Mouse (Mus musculus): Measurements from ENCODE around the gene Arhgef40. TPM values are rescaled to one million over a fixed set of nuclear protein-coding genes. Genes with fewer than 3 reads are reported as not detected.

The Arhgef40 gene
- polyA plus RNA-seq, 1 experiment = 72.8 TPM

- no peak overlapping the region for H3K4me3 ChIP-seq (replicated peaks; ENCODE audit: extremely low read depth, low read depth, low read length)
- 77% methylated on average over 26 of the region's 26 CpGs for WGBS
- H3K4me1 ChIP-seq (ENCODE audit: control insufficient read depth, insufficient read depth, low read length) = peaks cover 7% of the 10 kb centered on the region
- no peak for DNase-seq
- no peak for TF ChIP-seq POLR2A (IDR thresholded peaks at IDR 0.05; ENCODE audit: borderline replicate concordance, extremely low read depth, low read depth, low read length)
These were observed 24.8 kb downstream of the Arhgef40 start for GRCm38 (mm10) chr14:52009361-52009760.

GRCm38 (mm10) chr14:52009841-52010240 is 25.3 kb downstream of the Arhgef40 start:
- 84% methylated on average over 6 of the region's 6 CpGs for WGBS
- no peak for TF ChIP-seq CTCF (IDR thresholded peaks at IDR 0.05; ENCODE audit: insufficient read depth, low read length)
- TF ChIP-seq POLR2A (IDR thresholded peaks at IDR 0.05; ENCODE audit: borderline replicate concordance, extremely low read depth, low read depth, low read length) = no peak
- Histone ChIP-seq H3K4me3 (replicated peaks; ENCODE audit: extremely low read depth, low read depth, low read length) (no peak overlapping the region), H3K4me1 (ENCODE audit: control insufficient read depth, insufficient read depth, low read length) (peaks cover 7% of the 10 kb centered on the region)
- no peak for DNase-seq

DNA sequence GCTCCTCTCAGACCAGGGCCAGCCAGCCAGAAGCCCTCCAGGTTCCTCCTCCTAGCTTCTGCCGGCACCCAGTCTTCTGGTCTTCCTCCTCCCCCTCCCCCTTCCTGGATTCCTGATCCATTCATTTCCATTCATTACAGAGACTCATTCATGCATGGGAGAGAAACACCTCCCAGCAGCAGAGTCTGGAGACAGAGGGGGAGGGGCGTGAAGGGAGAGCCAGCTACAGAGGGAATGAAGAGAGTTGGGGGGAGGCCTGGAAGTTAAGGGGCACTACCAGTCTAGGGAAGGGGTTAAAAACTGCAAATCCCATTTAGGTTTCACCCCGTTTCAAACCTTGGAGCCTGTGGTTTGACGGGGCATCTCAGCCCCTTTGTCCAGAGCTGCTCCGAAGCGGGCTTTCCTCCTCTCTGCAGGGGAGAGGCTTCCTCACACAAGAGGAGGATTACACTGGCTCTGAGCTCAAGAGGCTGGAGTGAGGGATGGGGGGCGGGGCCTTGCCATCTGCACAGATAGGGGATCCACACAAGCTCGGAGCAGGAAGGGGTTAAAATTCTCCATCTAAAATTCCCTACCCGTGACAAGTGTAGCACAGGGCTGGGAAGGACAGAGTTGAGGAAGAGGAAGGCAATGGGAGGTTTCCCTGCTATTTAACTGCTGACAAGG is 26.1 kb downstream of the Arhgef40 start:
- no peak overlapping the region for H3K4me3 ChIP-seq (replicated peaks; ENCODE audit: extremely low read depth, low read depth, low read length)
- 22% methylated on average over 9 of the region's 9 CpGs for WGBS
- no peak for DNase-seq
- H3K4me1 ChIP-seq (ENCODE audit: control insufficient read depth, insufficient read depth, low read length) = peaks cover 10% of the 10 kb centered on the region
- no peak for TF ChIP-seq CTCF (IDR thresholded peaks at IDR 0.05; ENCODE audit: insufficient read depth, low read length)

DNA sequence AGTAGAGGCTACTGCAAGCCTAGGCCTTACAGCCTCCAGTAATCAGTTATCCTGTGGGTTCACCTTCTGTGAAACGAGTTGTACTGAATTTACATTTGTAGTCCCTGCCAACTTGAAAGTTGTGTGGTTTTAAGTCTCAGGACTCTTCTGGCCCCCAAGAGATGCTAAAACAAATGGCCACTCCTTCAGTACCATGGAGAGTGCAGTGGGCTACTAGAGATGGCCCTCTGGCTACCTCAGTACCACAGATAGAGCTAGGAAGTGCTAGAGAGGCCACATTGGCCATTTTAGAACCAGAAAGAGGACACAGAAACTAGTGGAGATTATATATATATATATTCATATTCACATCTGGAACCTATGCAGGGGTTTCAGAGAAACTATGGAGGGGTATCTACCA is 27.2 kb downstream of the Arhgef40 start:
- no peak for DNase-seq
- peaks cover 15% of the 10 kb centered on the region for H3K4me1 ChIP-seq (ENCODE audit: control insufficient read depth, insufficient read depth, low read length)
- H3K4me3 ChIP-seq (replicated peaks; ENCODE audit: extremely low read depth, low read depth, low read length) = no peak overlapping the region
- WGBS = 77% methylated on average over 1 of the region's 1 CpGs
- TF ChIP-seq POLR2A (IDR thresholded peaks at IDR 0.05; ENCODE audit: borderline replicate concordance, extremely low read depth, low read depth, low read length) (no peak), CTCF (IDR thresholded peaks at IDR 0.05; ENCODE audit: insufficient read depth, low read length) (no peak)

DNA sequence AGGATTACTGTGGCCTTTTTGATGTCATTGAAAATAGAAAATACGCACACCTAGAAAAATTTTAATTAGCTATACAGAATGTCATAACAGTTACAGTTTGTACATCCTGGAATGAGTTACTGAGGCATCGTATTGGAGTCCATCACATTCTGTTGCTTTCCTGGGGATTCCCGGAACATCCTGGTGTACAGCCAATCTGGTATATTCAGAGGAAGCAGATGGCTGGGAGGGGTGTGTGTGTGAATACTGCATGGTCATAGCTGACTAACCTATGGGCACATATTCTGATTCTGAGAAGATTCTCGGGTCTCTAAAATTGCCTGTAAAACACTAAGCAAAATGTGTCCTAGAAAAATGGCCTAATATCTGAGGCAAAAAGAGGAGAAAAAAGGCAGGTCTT is 27.6 kb downstream of the Arhgef40 start:
- no peak overlapping the region for H3K4me3 ChIP-seq (replicated peaks; ENCODE audit: extremely low read depth, low read depth, low read length)
- TF ChIP-seq CTCF (IDR thresholded peaks at IDR 0.05; ENCODE audit: insufficient read depth, low read length) = no peak
- no peak for TF ChIP-seq POLR2A (IDR thresholded peaks at IDR 0.05; ENCODE audit: borderline replicate concordance, extremely low read depth, low read depth, low read length)
- 45% methylated on average over 4 of the region's 4 CpGs for WGBS
- H3K4me1 ChIP-seq (ENCODE audit: control insufficient read depth, insufficient read depth, low read length) = peaks cover 15% of the 10 kb centered on the region
- no peak for DNase-seq

- no peak for DNase-seq
- TF ChIP-seq POLR2A (IDR thresholded peaks at IDR 0.05; ENCODE audit: borderline replicate concordance, extremely low read depth, low read depth, low read length) = no peak
- no peak for TF ChIP-seq CTCF (IDR thresholded peaks at IDR 0.05; ENCODE audit: insufficient read depth, low read length)
- WGBS = 79% methylated on average over 5 of the region's 5 CpGs
- peaks cover 15% of the 10 kb centered on the region for H3K4me1 ChIP-seq (ENCODE audit: control insufficient read depth, insufficient read depth, low read length)
- H3K4me3 ChIP-seq (replicated peaks; ENCODE audit: extremely low read depth, low read depth, low read length) = no peak overlapping the region
These were observed 28.0 kb downstream of the Arhgef40 start for GRCm38 (mm10) chr14:52012553-52012952.

DNA sequence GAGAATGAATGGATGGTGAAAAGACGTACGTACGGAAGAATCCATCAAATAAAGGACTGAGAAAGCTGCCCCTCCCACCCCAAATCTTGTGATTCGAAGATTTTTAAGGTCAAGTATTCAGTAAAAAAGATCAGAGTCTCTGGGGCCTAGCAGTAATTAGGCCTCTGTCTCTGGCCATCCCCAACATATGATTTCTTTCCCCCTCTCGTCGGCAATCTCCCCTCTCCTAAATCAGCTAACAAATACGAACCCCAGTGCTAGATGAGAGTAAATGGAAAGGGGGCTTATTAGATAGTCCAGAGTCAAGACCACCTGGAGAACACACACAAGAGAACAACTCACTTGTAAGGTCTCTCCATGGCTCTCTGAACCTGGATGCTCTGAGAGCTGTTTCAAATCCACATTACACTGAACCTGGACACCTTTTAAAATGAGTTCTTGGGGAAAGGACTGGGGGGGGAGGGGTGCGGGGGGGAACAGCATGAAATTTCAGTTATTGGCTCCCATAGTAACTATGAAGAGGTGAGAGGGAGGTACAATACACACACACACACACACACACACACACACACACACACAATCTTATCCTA is 28.6 kb downstream of the Arhgef40 start:
- TF ChIP-seq CTCF (IDR thresholded peaks at IDR 0.05; ENCODE audit: insufficient read depth, low read length) (no peak), POLR2A (IDR thresholded peaks at IDR 0.05; ENCODE audit: borderline replicate concordance, extremely low read depth, low read depth, low read length) (no peak)
- Histone ChIP-seq H3K4me1 (ENCODE audit: control insufficient read depth, insufficient read depth, low read length) (peaks cover 15% of the 10 kb centered on the region), H3K4me3 (replicated peaks; ENCODE audit: extremely low read depth, low read depth, low read length) (no peak overlapping the region)
- DNase-seq = no peak
- WGBS = 72% methylated on average over 8 of the region's 8 CpGs

DNA sequence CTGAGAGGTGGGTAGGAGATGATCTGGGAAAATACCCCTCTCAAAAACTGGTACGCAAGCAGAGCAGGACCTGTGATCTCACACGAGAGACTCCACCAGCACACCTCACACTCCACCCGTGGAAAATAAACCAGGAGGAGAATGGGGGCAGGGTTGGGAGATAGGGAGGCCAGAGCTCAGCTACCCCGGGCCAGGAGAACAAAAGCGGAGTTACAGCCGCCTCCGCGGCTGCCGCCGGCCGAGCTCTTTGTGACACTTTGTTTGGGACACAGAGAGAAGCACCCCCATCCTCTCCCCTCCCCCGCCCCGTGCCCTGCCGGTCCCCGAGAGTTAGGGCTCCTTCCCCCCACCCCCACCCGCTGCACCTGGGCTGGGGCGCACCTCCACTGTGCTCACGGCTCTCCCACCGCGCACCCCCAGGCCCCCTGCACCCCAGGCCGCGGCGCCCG is 29.3 kb downstream of the Arhgef40 start:
- peak overlapping the region; percentile 55 for H3K4me3 ChIP-seq (replicated peaks; ENCODE audit: extremely low read depth, low read depth, low read length)
- H3K4me1 ChIP-seq (ENCODE audit: control insufficient read depth, insufficient read depth, low read length) = peaks cover 13% of the 10 kb centered on the region
- TF ChIP-seq CTCF (IDR thresholded peaks at IDR 0.05; ENCODE audit: insufficient read depth, low read length) = no peak
- no peak for TF ChIP-seq POLR2A (IDR thresholded peaks at IDR 0.05; ENCODE audit: borderline replicate concordance, extremely low read depth, low read depth, low read length)
- 5% methylated on average over 21 of the region's 24 CpGs for WGBS
- DNase-seq = peak; percentile 48

- DNase-seq = no peak
- Histone ChIP-seq H3K4me1 (ENCODE audit: control insufficient read depth, insufficient read depth, low read length) (peaks cover 11% of the 10 kb centered on the region), H3K4me3 (replicated peaks; ENCODE audit: extremely low read depth, low read depth, low read length) (peak overlapping the region; percentile 88)
- WGBS = 5% methylated on average over 29 of the region's 80 CpGs
- TF ChIP-seq CTCF (IDR thresholded peaks at IDR 0.05; ENCODE audit: insufficient read depth, low read length) (no peak), POLR2A (IDR thresholded peaks at IDR 0.05; ENCODE audit: borderline replicate concordance, extremely low read depth, low read depth, low read length) (no peak)
These were observed 29.8 kb downstream of the Arhgef40 start for GRCm38 (mm10) chr14:52014271-52014760.

DNA sequence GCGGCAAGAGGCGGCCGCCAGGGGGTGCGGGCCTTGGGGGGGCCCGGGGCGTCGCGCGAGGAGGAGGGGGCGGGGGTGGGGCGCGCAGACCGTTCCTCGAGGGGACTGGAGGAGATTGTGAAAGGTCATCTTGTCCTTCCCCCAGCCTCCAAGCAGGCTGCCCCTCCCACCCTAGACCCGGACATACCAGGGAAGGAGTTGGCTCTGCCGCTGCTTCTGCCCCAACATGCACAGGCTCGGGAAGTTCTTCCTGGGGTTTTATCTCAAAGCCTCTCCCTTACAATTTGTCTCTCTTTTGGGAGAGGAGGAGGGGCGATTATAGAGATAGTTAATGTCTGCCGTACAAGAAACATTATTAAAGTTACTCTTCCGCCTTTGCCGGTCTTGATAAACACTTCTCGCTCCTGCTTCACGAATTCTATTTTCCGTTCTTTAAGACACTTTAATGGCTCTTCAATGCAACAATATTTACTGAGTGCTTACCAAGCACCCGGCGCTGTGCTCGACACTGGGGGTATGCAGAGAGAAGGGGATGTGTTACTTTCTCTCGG is 30.3 kb downstream of the Arhgef40 start:
- TF ChIP-seq CTCF (IDR thresholded peaks at IDR 0.05; ENCODE audit: insufficient read depth, low read length) (no peak), POLR2A (IDR thresholded peaks at IDR 0.05; ENCODE audit: borderline replicate concordance, extremely low read depth, low read depth, low read length) (peak; percentile 75; the same call in 1 of the 2 replicates)
- H3K4me3 ChIP-seq (replicated peaks; ENCODE audit: extremely low read depth, low read depth, low read length) = peak overlapping the region; percentile 88
- peak; percentile 55 for DNase-seq
- 2% methylated on average over 26 of the region's 28 CpGs for WGBS
- peaks cover 11% of the 10 kb centered on the region for H3K4me1 ChIP-seq (ENCODE audit: control insufficient read depth, insufficient read depth, low read length)
